Mouse (Mus musculus): ENCODE data around the gene Comtd1.

The Comtd1 gene

DNA sequence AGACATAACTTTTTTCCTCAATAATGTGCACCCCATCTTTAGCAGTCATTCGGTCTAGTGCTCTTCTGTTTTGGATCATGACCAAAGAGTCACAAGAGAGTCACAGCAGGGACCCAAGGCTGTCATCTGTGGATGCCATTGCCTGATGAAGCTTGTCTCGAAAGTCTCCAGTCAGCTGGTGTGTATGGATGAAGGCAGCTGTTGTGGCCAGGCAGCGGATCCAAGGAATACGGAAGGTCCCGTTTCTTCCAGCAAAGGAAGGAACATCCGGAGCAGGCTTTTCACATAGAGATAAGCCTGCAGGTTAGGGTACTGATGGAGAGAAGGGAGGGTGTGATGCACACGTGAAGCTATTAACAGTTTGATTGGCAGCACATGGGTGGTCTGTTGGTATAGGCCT is 47.2 kb downstream of the Comtd1 start:
- no peak for DNase-seq

- DNase-seq = no peak
These were observed 48.1 kb downstream of the Comtd1 start for GRCm38 (mm10) chr14:21800641-21801040.

Data from right cerebral cortex, postnatal 25 days (tissue).